Mouse (Mus musculus) cerebellum, postnatal 10 days (tissue): ENCODE results near the gene Foxd4.
A peak's percentile ranks its signal among the peaks of the same experiment; 100 is the strongest.

Experiments
- DNase-seq, 2 experiments: peaks; one replicate each; pipeline ENCODE4 v3.0.0; 2021; ENCODE audit warnings: mixed read lengths in 2 of 2

Foxd4 gene

GRCm38 (mm10) chr19:24873873-24874272 lies 27.1 kb downstream of the Foxd4 start:
- DNase-seq, result peak; percentile 43 to 59

GRCm38 (mm10) chr19:24871037-24871635 lies 29.9 kb downstream of the Foxd4 start:
- peak; percentile 86 to 91 for DNase-seq

- DNase-seq, result no peak
Observed at GRCm38 (mm10) chr19:24865436-24865835, 35.6 kb downstream of the Foxd4 start.

GRCm38 (mm10) chr19:24861612-24862451 lies 39.2 kb downstream of the Foxd4 start, which contains the start of gene Pgm5:
Gene Pgm5, minus strand, starts transcription at chr19:24861855.
- DNase-seq, result peak; percentile 23 to 39

- DNase-seq, result no peak
Observed at GRCm38 (mm10) chr19:24861276-24861611, 39.8 kb downstream of the Foxd4 start.

- DNase-seq, result peak; percentile 71 to 77
Observed at GRCm38 (mm10) chr19:24851456-24852315, 49.3 kb downstream of the Foxd4 start.
